Mouse (Mus musculus): ENCODE results near the gene Lmtk3. TPM values are rescaled to one million over a fixed set of nuclear protein-coding genes. Genes with fewer than 3 reads are reported as not detected.

Lmtk3 gene
- total RNA-seq, 2 experiments from 2014 or later = 0.19 TPM; not detected in 1

Other genes starting within 250 kb of the Lmtk3 start
- gene Hsd17b14, start 228.8 kb upstream of the Lmtk3 start, total RNA-seq (2021) = 1 to 10 TPM in 1 of 2 experiments, under 1 TPM in 1; 0.99 to 1.2 TPM
- 10 to 100 TPM; 56.3 to 63.9 TPM for gene Bcat2, start 213.6 kb upstream of the Lmtk3 start, total RNA-seq (2021)
- gene Fgf21, start 168.2 kb upstream of the Lmtk3 start, total RNA-seq (2021) = not detected
- gene Fut1, start 166.4 kb upstream of the Lmtk3 start, total RNA-seq (2021) = not detected
- not detected for gene Izumo1, start 161.9 kb upstream of the Lmtk3 start, total RNA-seq (2021)
- gene Rasip1, start 156.2 kb upstream of the Lmtk3 start, total RNA-seq (2021) = 1 to 10 TPM; 6.1 to 8.5 TPM
- gene Mamstr, start 143.8 kb upstream of the Lmtk3 start, total RNA-seq (2021) = 10 to 100 TPM; 39.0 to 46.1 TPM
- under 1 TPM; 0.19 to 0.61 TPM for gene Fut2, start 117.3 kb upstream of the Lmtk3 start, total RNA-seq (2021)
- gene Ntn5, start 99.7 kb upstream of the Lmtk3 start, total RNA-seq (2021) = under 1 TPM; 0.38 to 0.75 TPM
- under 1 TPM in 1 of 2 experiments, not detected in 1; 0.16 TPM for gene Sec1, start 89.3 kb upstream of the Lmtk3 start, total RNA-seq (2021)
- gene Car11, start 83.9 kb upstream of the Lmtk3 start, total RNA-seq (2021) = 10 to 100 TPM in 1 of 2 experiments, 1 to 10 TPM in 1; 4.9 to 11.2 TPM
- gene Dbp, start 78.7 kb upstream of the Lmtk3 start, total RNA-seq (2021) = 100 to 1,000 TPM in 1 of 2 experiments, 10 to 100 TPM in 1; 14.3 to 121 TPM
- gene Rpl18, start 68.3 kb upstream of the Lmtk3 start, total RNA-seq (2021) = 100 to 1,000 TPM; 433 to 449 TPM
- gene Sphk2, start 65.7 kb upstream of the Lmtk3 start, total RNA-seq (2021) = 10 to 100 TPM in 1 of 2 experiments, 1 to 10 TPM in 1; 8.5 to 12.7 TPM
- gene Fam83e, start 62.5 kb upstream of the Lmtk3 start, total RNA-seq (2021) = under 1 TPM; 0.13 to 0.29 TPM
- gene Spaca4, start 57.9 kb upstream of the Lmtk3 start, total RNA-seq (2021) = not detected
- not detected for gene Sult2b1, start 931 bp downstream of the Lmtk3 start, total RNA-seq (2021)
- gene Cyth2, start 30.8 kb downstream of the Lmtk3 start, total RNA-seq (2021) = 10 to 100 TPM; 28.2 to 33.8 TPM
- gene Kcnj14, start 41.0 kb downstream of the Lmtk3 start, total RNA-seq (2021) = under 1 TPM; 0.19 to 0.20 TPM
- 10 to 100 TPM; 13.5 to 14.5 TPM for gene Grwd1, start 47.2 kb downstream of the Lmtk3 start, total RNA-seq (2021)
- 10 to 100 TPM; 53.4 to 64.2 TPM for gene Kdelr1, start 89.0 kb downstream of the Lmtk3 start, total RNA-seq (2021)
- under 1 TPM; 0.32 to 0.46 TPM for gene Grin2d, start 94.6 kb downstream of the Lmtk3 start, total RNA-seq (2021)
- not detected for gene Syngr4, start 113.0 kb downstream of the Lmtk3 start, total RNA-seq (2021)
- 10 to 100 TPM; 53.2 to 62.5 TPM for gene Tmem143, start 113.2 kb downstream of the Lmtk3 start, total RNA-seq (2021)
- gene Emp3, start 137.7 kb downstream of the Lmtk3 start, total RNA-seq (2021) = 10 to 100 TPM; 13.2 to 17.0 TPM
- under 1 TPM; 0.46 to 0.67 TPM for gene Ccdc114, start 140.3 kb downstream of the Lmtk3 start, total RNA-seq (2021)
- not detected for gene Abcc6, start 246.6 kb downstream of the Lmtk3 start, total RNA-seq (2021)
- gene Nomo1, start 250.0 kb downstream of the Lmtk3 start, total RNA-seq (2021) = 10 to 100 TPM; 54.3 to 55.4 TPM